Mouse (Mus musculus): Measurements from ENCODE around the gene Ncbp1. TPM values are rescaled to one million over a fixed set of nuclear protein-coding genes. Genes with fewer than 3 reads are reported as not detected.

Ncbp1 gene
- polyA plus RNA-seq, 1 experiment from 2014 or later = 76.0 TPM

GRCm38 (mm10) chr4:46137629-46138286, 655 bp upstream of the Ncbp1 start:
- Histone ChIP-seq H3K27me3 (replicated peaks) (no peaks in the 10 kb centered on the region), H3K4me1 (peaks cover 35% of the 10 kb centered on the region), H3K9me3 (no peaks in the 10 kb centered on the region), H3K4me3 (peak overlapping the region; percentile 94), H3K27ac (peak overlapping the region; percentile 96), H3K4me2 (peak overlapping the region; percentile 81), H3K9ac (peak overlapping the region; percentile 98), H3K36me3 (replicated peaks) (peaks cover 11% of the 10 kb centered on the region)
- peak; percentile 85 for ATAC-seq (replicated peaks)
- 7% methylated on average over 17 of the region's 17 CpGs for WGBS

- Histone ChIP-seq H3K4me1 (peaks cover 17% of the 10 kb centered on the region), H3K36me3 (replicated peaks) (peaks cover 12% of the 10 kb centered on the region; the same call in 1 of the 2 replicates), H3K9me3 (no peaks in the 10 kb centered on the region), H3K4me2 (no peak overlapping the region), H3K9ac (no peak overlapping the region), H3K4me3 (no peak overlapping the region), H3K27me3 (replicated peaks) (no peaks in the 10 kb centered on the region), H3K27ac (no peak overlapping the region)
- no peak for ATAC-seq (replicated peaks)
- WGBS = 74% methylated on average over 3 of the region's 3 CpGs
Observed at GRCm38 (mm10) chr4:46144323-46144722, 5.9 kb downstream of the Ncbp1 start.

DNA sequence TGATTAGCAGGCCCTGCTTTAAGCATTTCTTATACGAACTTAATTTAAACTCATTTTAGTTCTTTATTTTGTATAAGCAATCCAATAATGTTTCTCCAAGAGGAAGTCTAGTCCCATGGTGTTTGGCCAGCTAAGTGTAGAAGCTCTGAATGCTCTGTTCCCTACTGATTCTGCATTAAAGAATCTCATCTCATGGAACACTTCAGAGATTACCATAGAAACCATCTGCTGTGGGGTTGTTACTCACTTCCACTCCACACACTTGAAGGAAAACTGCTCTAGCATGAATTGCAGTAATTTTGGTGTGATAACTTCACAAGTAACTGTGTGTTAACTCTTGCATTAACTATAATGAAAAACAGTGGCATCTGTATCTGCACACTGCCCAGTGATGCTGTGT, 8.5 kb downstream of the Ncbp1 start:
- no peaks in the 10 kb centered on the region for H3K9me3 ChIP-seq
- no peak overlapping the region for H3K4me2 ChIP-seq
- WGBS = 87% methylated on average over 1 of the region's 1 CpGs
- H3K4me3 ChIP-seq = no peak overlapping the region
- H3K9ac ChIP-seq = no peak overlapping the region
- no peaks in the 10 kb centered on the region for H3K4me1 ChIP-seq
- no peaks in the 10 kb centered on the region for H3K27me3 ChIP-seq (replicated peaks)
- H3K27ac ChIP-seq = no peak overlapping the region
- peaks cover 27% of the 10 kb centered on the region for H3K36me3 ChIP-seq (replicated peaks)
- ATAC-seq (replicated peaks) = no peak

DNA sequence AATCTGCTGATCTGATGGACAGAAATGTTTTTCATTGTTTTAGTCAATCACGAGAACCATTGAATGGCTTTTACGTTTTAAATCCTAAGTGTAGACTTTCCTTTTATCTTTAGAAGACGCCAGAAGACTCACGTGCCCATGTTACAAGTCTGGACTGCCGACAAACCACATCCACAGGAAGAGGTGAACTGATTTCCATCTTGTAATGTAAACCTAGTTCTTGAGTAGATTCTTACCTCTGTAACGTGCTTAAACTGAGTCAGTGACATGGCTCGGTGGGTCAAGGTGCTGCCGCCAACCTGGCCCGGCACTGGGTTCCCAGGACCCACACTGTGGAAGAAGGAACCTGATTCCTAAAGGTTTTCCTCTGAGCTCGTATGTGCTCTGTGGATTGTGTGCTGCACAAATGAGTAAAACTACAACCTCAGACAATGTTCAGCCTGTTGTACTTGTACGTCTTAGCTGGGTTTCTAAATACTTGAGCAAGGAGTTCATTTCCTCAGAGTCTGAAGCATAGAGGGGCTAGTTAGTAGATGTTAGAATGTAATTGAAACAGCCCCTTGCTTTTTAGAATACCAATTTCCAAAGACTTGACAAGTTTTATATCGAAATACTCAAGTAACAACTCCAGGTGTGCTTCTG, 13.6 kb downstream of the Ncbp1 start:
- Histone ChIP-seq H3K4me1 (no peaks in the 10 kb centered on the region), H3K4me3 (no peak overlapping the region), H3K4me2 (no peak overlapping the region), H3K36me3 (replicated peaks) (peaks cover 57% of the 10 kb centered on the region), H3K27ac (no peak overlapping the region), H3K9me3 (no peaks in the 10 kb centered on the region), H3K9ac (no peak overlapping the region), H3K27me3 (replicated peaks) (no peaks in the 10 kb centered on the region)
- WGBS = 95% methylated on average over 12 of the region's 12 CpGs
- no peak for ATAC-seq (replicated peaks)

DNA sequence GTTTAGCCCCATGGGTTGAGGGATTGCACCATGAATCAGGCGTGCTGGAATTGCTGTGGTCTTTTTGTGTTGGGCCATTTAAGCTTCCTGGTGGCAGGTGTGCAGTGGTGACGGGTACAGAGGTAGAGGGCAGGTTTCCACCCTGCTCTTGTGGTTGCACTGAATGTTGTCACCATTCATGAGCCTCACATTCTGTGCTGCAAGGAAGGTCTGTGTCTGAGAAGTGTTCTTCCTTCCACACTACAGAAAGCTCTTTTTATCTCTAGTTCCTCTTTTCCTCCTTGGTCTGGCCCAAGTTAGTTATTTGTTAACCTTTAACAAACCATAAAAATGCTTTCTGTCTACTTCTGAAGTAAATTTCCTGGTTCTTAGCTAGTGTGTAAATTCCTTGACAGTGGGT, 25.6 kb downstream of the Ncbp1 start:
- 79% methylated on average over 2 of the region's 2 CpGs for WGBS
- no peak overlapping the region for H3K4me3 ChIP-seq
- ATAC-seq (replicated peaks) = no peak

GRCm38 (mm10) chr4:46165831-46166230, 27.4 kb downstream of the Ncbp1 start:
- Histone ChIP-seq H3K4me3 (no peak overlapping the region), H3K4me1 (no peaks in the 10 kb centered on the region), H3K36me3 (replicated peaks) (peaks cover 78% of the 10 kb centered on the region), H3K4me2 (no peak overlapping the region), H3K9me3 (no peaks in the 10 kb centered on the region), H3K27ac (no peak overlapping the region), H3K27me3 (replicated peaks) (no peaks in the 10 kb centered on the region), H3K9ac (no peak overlapping the region)
- 93% methylated on average over 5 of the region's 5 CpGs for WGBS
- no peak for ATAC-seq (replicated peaks)

More for the DNA sequence above, 25.6 kb downstream of the Ncbp1 start:
- Histone ChIP-seq H3K27ac (no peak overlapping the region), H3K4me1 (no peaks in the 10 kb centered on the region), H3K4me2 (no peak overlapping the region), H3K27me3 (replicated peaks) (no peaks in the 10 kb centered on the region), H3K9me3 (no peaks in the 10 kb centered on the region), H3K9ac (no peak overlapping the region), H3K36me3 (replicated peaks) (peaks cover 71% of the 10 kb centered on the region)

DNA sequence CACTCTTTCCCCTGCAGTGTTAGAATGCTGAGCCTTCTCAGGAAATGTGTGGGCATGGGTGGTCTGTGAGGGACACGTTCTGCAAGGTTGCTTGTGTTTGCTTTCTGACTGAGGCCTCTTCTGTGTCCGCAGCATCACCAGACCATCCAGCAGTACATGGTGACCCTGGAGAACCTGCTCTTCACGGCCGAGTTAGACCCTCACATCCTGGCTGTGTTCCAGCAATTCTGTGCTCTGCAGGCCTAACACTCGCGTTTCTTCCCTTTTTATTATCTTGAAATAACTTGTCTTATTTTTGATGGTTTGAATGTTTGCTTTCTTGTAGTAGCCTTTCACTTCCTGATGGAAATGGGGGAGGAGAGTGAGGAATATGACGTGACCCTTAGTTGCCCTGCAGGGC, 33.3 kb downstream of the Ncbp1 start:
- Histone ChIP-seq H3K4me1 (no peaks in the 10 kb centered on the region), H3K9ac (no peak overlapping the region), H3K27me3 (replicated peaks) (no peaks in the 10 kb centered on the region), H3K4me2 (no peak overlapping the region), H3K9me3 (no peaks in the 10 kb centered on the region), H3K4me3 (no peak overlapping the region), H3K36me3 (replicated peaks) (peaks cover 75% of the 10 kb centered on the region), H3K27ac (no peak overlapping the region)
- 90% methylated on average over 7 of the region's 7 CpGs for WGBS
- ATAC-seq (replicated peaks) = no peak

- 74% methylated on average over 4 of the region's 4 CpGs for WGBS
- no peak for ATAC-seq (replicated peaks)
- H3K4me1 ChIP-seq = no peaks in the 10 kb centered on the region
- H3K36me3 ChIP-seq (replicated peaks) = peaks cover 69% of the 10 kb centered on the region
- H3K4me2 ChIP-seq = no peak overlapping the region
- H3K4me3 ChIP-seq = no peak overlapping the region
- no peaks in the 10 kb centered on the region for H3K27me3 ChIP-seq (replicated peaks)
- no peak overlapping the region for H3K27ac ChIP-seq
- no peak overlapping the region for H3K9ac ChIP-seq
- no peaks in the 10 kb centered on the region for H3K9me3 ChIP-seq
Observed at GRCm38 (mm10) chr4:46176313-46176712, 37.9 kb downstream of the Ncbp1 start.

DNA sequence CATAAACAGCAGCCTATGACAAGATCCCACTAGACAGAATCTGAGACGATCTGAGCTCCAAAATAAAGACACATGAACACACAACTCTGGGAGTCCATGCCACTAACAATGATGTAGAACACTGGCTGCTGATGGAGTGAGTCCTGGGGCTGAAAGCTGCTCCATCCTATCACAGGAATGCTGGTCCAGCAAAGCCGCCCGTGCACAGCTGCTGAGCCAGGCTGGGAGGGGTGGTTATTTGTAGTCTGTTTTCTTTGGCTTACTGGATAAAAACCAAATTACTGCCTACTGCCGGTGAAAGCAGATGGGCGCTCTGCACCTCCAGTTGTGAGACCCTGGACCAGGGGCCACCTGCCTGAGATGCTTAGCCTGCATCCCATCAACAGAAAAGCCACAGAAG, 38.6 kb downstream of the Ncbp1 start:
- no peak for ATAC-seq (replicated peaks)
- Histone ChIP-seq H3K4me1 (no peaks in the 10 kb centered on the region), H3K4me3 (no peak overlapping the region), H3K9ac (no peak overlapping the region), H3K27me3 (replicated peaks) (no peaks in the 10 kb centered on the region), H3K36me3 (replicated peaks) (peaks cover 65% of the 10 kb centered on the region), H3K4me2 (no peak overlapping the region), H3K27ac (no peak overlapping the region), H3K9me3 (no peaks in the 10 kb centered on the region)
- WGBS = 82% methylated on average over 5 of the region's 5 CpGs

GRCm38 (mm10) chr4:46177496-46177895, 39.1 kb downstream of the Ncbp1 start:
- H3K27me3 ChIP-seq (replicated peaks) = no peaks in the 10 kb centered on the region
- peaks cover 68% of the 10 kb centered on the region for H3K36me3 ChIP-seq (replicated peaks)
- no peak overlapping the region for H3K4me3 ChIP-seq
- no peak overlapping the region for H3K27ac ChIP-seq
- no peak for ATAC-seq (replicated peaks)
- WGBS = 86% methylated on average over 7 of the region's 7 CpGs
- H3K4me2 ChIP-seq = no peak overlapping the region
- no peaks in the 10 kb centered on the region for H3K9me3 ChIP-seq
- no peaks in the 10 kb centered on the region for H3K4me1 ChIP-seq
- no peak overlapping the region for H3K9ac ChIP-seq

- Histone ChIP-seq H3K27ac (no peak overlapping the region), H3K4me3 (no peak overlapping the region), H3K4me1 (no peaks in the 10 kb centered on the region), H3K9me3 (no peaks in the 10 kb centered on the region), H3K36me3 (replicated peaks) (peaks cover 69% of the 10 kb centered on the region), H3K4me2 (no peak overlapping the region), H3K9ac (no peak overlapping the region), H3K27me3 (replicated peaks) (no peaks in the 10 kb centered on the region)
- no peak for ATAC-seq (replicated peaks)
- 69% methylated on average over 6 of the region's 6 CpGs for WGBS
Observed at GRCm38 (mm10) chr4:46181168-46181567, 42.8 kb downstream of the Ncbp1 start.

DNA sequence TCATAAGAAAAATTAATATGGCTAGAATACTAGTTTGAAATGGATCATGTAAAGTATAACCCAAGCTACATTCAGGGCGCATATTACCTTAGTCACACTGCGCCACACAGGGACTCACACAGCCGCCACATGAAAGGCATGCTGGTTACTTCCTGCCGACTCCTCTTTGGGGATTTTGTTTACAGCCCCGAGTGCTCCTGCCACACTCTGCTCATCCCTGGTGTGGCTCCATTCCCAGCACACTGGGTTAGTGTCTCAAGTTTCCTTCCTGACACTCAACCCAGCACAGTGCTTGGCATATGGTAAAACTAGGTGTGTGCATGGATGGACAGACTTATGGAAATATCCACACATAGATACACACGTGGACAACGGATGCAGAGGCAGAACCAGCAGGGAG, 43.8 kb downstream of the Ncbp1 start:
- no peaks in the 10 kb centered on the region for H3K27me3 ChIP-seq (replicated peaks)
- H3K9ac ChIP-seq = no peak overlapping the region
- H3K4me1 ChIP-seq = no peaks in the 10 kb centered on the region
- 89% methylated on average over 7 of the region's 7 CpGs for WGBS
- H3K27ac ChIP-seq = no peak overlapping the region
- H3K4me2 ChIP-seq = no peak overlapping the region
- peaks cover 64% of the 10 kb centered on the region for H3K36me3 ChIP-seq (replicated peaks)
- no peak for ATAC-seq (replicated peaks)
- no peaks in the 10 kb centered on the region for H3K9me3 ChIP-seq
- no peak overlapping the region for H3K4me3 ChIP-seq

DNA sequence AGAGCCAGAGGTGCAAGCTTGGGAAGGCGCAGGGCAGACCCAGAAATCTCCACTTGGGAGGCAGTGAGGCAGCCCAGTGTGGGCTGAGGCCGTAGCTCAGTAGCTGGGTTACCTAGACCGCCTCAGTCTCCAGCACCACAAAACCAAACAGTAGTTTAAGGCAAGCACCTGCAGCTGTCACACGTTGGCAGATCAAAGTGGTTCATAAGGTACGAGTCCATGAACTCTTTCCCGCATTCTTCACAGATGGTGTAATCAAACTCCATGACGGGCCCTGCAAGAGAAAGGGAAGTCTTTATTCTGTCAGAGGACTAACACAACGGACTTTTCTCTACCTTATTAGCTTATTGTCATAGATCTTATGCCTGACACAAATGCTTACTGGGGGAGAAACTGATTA, 47.0 kb downstream of the Ncbp1 start:
- Histone ChIP-seq H3K27ac (no peak overlapping the region), H3K27me3 (replicated peaks) (no peaks in the 10 kb centered on the region), H3K4me3 (no peak overlapping the region), H3K9me3 (no peaks in the 10 kb centered on the region), H3K4me1 (no peaks in the 10 kb centered on the region), H3K9ac (no peak overlapping the region), H3K36me3 (replicated peaks) (peaks cover 56% of the 10 kb centered on the region), H3K4me2 (no peak overlapping the region)
- ATAC-seq (replicated peaks) = no peak
- WGBS = 83% methylated on average over 8 of the region's 8 CpGs
